Mouse (Mus musculus) olfactory bulb, adult 2 months (tissue): ENCODE results near the gene Nup133. TPM values are rescaled to one million over a fixed set of nuclear protein-coding genes. Genes with fewer than 3 reads are reported as not detected.
A peak's percentile ranks its signal among the peaks of the same experiment; 100 is the strongest.

Source experiments
- H3K27ac ChIP-seq: fragments of 200-500 bp; 2 replicates; pipeline ENCODE4 v1.5.1; 2012; ENCODE audit warnings: low read depth, low read length; ENCODE audit not compliant: insufficient read depth
- H3K4me1 ChIP-seq: fragments of 200-500 bp; 2 replicates; pipeline ENCODE4 v1.6.1; 2012; ENCODE audit warnings: low read length; ENCODE audit not compliant: control insufficient read depth, insufficient read depth
- H3K4me3 ChIP-seq: fragments of 200-500 bp; 2 replicates; pipeline ENCODE4 v1.5.1; 2012; ENCODE audit warnings: mild to moderate bottlenecking, low read depth, low read length, moderate library complexity; ENCODE audit not compliant: insufficient read depth
- CTCF ChIP-seq: fragments of 200-500 bp; IDR thresholded peaks from 2 replicates; pipeline ENCODE4 v1.5.1; 2012; ENCODE audit warnings: low read depth, mild to moderate bottlenecking, low read length, moderate library complexity; ENCODE audit not compliant: insufficient read depth
- POLR2A ChIP-seq: fragments of 200-500 bp; IDR thresholded peaks from 2 replicates; pipeline ENCODE4 v1.6.1; 2012; ENCODE audit warnings: mild to moderate bottlenecking, low read depth, low read length, moderate library complexity; ENCODE audit not compliant: insufficient read depth
- WGBS: fragments of 180-500 bp; shearing (Covaris S2); methylation state at CpG from one replicate; pipeline ENCODE4 v1.1.7; 2018; 5-methylcytosine and 5-hydroxymethylcytosine counted together
- polyA plus RNA-seq: library from polyadenylated mRNA; stranded (reverse); fragments of >200 nt; gene quantifications from 2 replicates; pipeline ENCODE4 v1.2.4, GENCODE M21; 2012; ENCODE audit warnings: low replicate concordance; ENCODE audit not compliant: missing spikeins, insufficient read depth, insufficient read length

Gene Nup133
- polyA plus RNA-seq, 1 experiment = not detected

DNA sequence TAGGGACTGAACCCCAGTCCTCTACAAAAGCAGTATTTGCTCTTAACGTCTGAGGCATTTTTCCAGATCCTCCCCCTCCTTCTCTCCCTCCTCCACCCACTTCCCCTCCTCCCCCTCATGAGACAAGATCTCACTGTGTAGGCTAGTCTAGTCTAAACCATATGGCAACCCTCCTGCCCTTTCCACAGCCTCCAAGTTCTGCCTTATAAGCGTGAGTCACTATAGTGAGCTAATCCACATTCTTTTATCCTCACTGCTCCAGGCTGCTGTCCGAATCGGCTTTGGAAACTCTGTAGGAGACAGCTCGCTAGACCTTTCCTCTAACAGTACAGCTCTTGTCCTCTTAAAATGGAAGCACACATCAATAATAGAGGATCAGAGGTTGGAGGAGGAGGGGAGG is 82.1 kb downstream of the Nup133 start:
- Histone ChIP-seq H3K4me3 (no peak overlapping the region), H3K27ac (peak overlapping the region; percentile 75), H3K4me1 (peaks cover 24% of the 10 kb centered on the region)
- 12% methylated on average over 5 of the region's 5 CpGs for WGBS
- TF ChIP-seq POLR2A = no peak
- TF ChIP-seq CTCF = no peak

- H3K27ac ChIP-seq = no peak overlapping the region
- peaks cover 24% of the 10 kb centered on the region for H3K4me1 ChIP-seq
- WGBS = 82% methylated on average over 7 of the region's 7 CpGs
- TF ChIP-seq POLR2A (no peak), CTCF (no peak)
- H3K4me3 ChIP-seq = no peak overlapping the region
Observed at GRCm38 (mm10) chr8:123865786-123866185, 83.3 kb downstream of the Nup133 start.

DNA sequence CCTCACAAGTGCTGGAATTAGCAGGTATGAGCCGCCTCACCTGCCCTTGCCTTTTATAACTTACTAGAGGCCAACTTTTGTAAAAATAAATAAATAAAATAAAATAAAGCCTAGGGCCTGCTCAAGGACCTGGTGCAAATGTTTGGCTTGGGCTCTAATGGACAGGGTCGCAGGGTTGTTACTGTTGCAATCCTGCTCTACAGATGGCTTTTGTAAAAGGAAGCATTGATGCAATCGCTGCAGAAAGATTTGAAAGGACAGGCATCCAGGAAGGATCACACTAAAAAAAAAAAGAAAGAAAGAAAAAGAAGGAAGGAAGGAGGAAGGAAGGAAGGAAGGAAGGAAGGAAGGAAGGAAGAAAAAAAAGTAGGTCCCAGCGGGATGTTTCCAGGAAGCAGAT is 88.7 kb downstream of the Nup133 start:
- peaks cover 20% of the 10 kb centered on the region for H3K4me1 ChIP-seq
- H3K4me3 ChIP-seq = peak overlapping the region; percentile 81
- H3K27ac ChIP-seq = peak overlapping the region; percentile 99; the same call in 1 of the 2 replicates
- TF ChIP-seq CTCF = no peak
- no peak for TF ChIP-seq POLR2A
- WGBS = 76% methylated on average over 4 of the region's 4 CpGs

GRCm38 (mm10) chr8:123859648-123860259 is 89.3 kb downstream of the Nup133 start, which contains the start of gene Ccsap:
Gene Ccsap (minus strand): TSS chr8:123860209.
- 0 out of 2 replicates have a peak, but pooled peaks have one; percentile 19 for TF ChIP-seq CTCF
- TF ChIP-seq POLR2A = peak; percentile 58
- peak within 1 kb of the TSS; percentile 81 for H3K4me3 ChIP-seq
- H3K4me1 ChIP-seq = peaks cover 18% of the 10 kb centered on the region
- 2% methylated on average over 48 of the region's 48 CpGs for WGBS
- peak within 1 kb of the TSS; percentile 99 for H3K27ac ChIP-seq

DNA sequence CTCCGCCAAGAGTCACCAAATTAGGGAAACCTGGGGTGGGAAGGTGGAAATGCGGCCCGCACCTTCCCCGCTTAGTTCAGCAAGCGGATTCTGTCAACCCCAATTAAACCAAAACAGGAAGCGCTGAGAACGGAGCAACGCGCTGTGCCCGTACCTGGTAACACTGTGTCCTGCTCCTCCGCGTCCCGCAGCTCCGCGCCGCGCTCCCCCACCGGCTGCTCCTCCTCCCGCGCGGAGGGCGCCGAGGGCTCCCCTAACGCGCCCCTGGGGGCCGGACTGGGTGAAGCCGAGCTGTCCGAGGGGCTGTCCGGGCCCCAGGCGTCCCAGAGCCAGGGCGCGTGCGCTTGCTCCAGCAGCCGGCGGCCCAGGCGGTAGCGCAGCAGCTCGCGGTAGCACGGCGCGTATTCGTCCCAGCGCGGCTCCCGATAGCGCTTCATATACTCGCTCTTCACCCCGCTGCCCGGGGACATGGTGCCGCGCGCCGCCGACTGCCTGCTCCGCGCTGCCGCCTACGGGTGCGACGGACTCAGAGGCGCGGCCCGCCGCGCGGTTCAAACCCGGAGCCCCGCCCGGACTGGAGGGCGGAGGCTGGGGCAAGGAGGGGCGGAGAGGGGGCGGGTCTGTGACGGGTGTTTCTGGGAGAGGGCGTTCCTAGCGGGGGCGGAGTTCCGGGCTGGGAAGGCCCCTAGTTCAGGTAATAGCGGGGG is 90.0 kb downstream of the Nup133 start:
- TF ChIP-seq CTCF = no peak
- TF ChIP-seq POLR2A = 0 out of 2 replicates have a peak, but pooled peaks have one; percentile 45
- peak overlapping the region; percentile 99 for H3K27ac ChIP-seq
- WGBS = under 1% methylated on average over 79 of the region's 79 CpGs
- H3K4me3 ChIP-seq = peak overlapping the region; percentile 81
- peaks cover 15% of the 10 kb centered on the region for H3K4me1 ChIP-seq

GRCm38 (mm10) chr8:123858574-123858940 is 90.5 kb downstream of the Nup133 start:
- Histone ChIP-seq H3K4me1 (peaks cover 17% of the 10 kb centered on the region), H3K4me3 (peak overlapping the region; percentile 81), H3K27ac (peak overlapping the region; percentile 75)
- WGBS = under 1% methylated on average over 17 of the region's 17 CpGs
- TF ChIP-seq POLR2A = no peak
- TF ChIP-seq CTCF = no peak

DNA sequence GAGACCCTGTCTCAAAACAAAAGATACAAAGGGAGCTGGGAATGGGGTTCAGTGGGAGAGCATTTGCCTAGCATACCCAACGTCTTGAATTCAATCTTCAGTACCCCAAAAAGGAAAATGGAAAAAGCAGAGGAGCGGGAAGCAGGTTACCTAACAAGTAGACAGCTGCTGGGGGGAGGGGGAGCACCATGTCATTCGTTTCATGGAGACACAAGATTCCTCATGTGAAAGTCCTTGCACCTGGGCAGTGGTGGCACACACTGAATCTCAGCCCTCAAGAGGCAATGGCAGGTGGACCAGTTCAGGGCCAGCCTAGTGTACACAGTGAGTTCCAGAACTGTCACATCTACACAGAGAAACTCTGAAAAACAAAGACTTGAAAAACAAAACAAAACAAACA is 91.7 kb downstream of the Nup133 start:
- Histone ChIP-seq H3K4me1 (peaks cover 8% of the 10 kb centered on the region), H3K4me3 (peak overlapping the region; percentile 81), H3K27ac (peak overlapping the region; percentile 75)
- TF ChIP-seq POLR2A = no peak
- TF ChIP-seq CTCF = no peak
- 28% methylated on average over 3 of the region's 3 CpGs for WGBS

GRCm38 (mm10) chr8:123854733-123855475 is 94.2 kb downstream of the Nup133 start:
- 62% methylated on average over 9 of the region's 9 CpGs for WGBS

More at GRCm38 (mm10) chr8:123854733-123855475, 94.2 kb downstream of the Nup133 start:
- Histone ChIP-seq H3K4me3 (no peak overlapping the region), H3K4me1 (peaks cover 18% of the 10 kb centered on the region), H3K27ac (no peak overlapping the region)
- TF ChIP-seq CTCF (no peak), POLR2A (no peak)
